Mouse (Mus musculus): Measurements from ENCODE around the gene Ssna1. TPM values are rescaled to one million over a fixed set of nuclear protein-coding genes. Genes with fewer than 3 reads are reported as not detected.
A peak's percentile ranks its signal among the peaks of the same experiment; 100 is the strongest.

Gene Ssna1
- polyA plus RNA-seq, 2 experiments from 2014 or later: 127 to 134 TPM

DNA sequence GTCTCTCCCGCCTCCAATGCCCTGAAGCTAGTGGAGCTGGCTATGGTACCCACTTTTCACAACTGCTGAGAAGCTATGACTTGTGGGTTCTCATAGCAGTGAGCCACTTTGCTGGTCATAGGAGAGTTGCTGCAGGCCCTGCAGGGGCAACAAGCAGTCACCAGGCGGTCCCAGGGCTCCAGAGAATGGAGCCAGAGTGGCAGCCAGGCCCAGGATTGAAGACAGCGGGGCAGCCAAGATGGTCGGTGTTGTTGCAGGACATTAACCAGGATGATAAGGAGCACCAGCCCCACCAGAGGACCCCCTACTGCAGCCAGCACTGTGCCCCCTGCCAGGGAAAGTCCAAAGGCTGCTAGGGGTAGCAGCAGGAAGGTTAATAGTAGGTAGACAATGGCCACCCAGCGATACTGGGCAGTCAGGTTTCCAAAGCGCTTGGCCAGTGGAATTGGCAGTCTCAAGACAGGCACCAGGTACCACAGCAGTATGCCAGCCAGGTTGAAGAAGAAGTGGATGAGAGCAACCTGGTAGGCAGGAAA lies 43.2 kb downstream of the Ssna1 start:
- no peak for ATAC-seq

- peak; percentile 41 for ATAC-seq
These were observed 43.8 kb downstream of the Ssna1 start for GRCm38 (mm10) chr2:25228431-25228889.

DNA sequence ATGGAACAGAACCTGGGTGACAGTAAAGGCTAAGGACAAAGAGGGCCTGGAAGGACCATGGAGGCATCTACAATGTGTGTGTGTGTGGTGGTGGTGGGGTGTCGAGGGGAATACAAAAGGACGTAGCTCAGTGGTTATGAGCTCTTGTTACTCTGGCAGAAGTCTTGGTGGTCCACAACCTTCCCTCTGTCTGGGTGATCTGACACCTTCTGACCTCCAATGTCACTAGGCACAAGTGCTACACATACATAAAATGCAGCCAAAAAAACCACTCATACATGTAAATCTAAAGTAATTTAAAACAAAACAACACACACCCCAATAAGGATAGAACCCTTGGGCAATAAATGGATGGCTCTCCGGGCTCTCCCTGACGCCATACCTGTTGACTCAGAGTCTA lies 44.8 kb downstream of the Ssna1 start:
- ATAC-seq: no peak

DNA sequence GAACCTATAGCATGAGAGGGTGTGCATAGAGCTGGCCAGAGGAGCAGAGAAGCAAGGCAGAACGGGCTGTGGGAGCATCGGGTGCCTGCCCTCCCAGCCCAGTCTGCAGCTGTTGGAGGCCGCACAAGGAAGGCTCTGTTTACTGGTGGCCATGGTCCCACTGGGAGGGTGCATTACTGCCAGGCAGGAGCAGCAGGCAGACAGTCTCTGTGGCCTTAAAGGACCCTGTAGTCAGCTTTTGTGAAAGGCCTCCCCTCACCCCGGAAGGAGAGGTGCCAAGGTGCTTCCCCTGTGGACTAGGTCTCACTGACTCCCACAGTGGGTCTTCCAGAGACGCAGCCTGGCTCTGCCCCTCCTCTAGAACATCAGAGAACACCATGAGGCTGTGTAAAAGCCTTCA lies 45.4 kb downstream of the Ssna1 start:
- ATAC-seq: no peak

DNA sequence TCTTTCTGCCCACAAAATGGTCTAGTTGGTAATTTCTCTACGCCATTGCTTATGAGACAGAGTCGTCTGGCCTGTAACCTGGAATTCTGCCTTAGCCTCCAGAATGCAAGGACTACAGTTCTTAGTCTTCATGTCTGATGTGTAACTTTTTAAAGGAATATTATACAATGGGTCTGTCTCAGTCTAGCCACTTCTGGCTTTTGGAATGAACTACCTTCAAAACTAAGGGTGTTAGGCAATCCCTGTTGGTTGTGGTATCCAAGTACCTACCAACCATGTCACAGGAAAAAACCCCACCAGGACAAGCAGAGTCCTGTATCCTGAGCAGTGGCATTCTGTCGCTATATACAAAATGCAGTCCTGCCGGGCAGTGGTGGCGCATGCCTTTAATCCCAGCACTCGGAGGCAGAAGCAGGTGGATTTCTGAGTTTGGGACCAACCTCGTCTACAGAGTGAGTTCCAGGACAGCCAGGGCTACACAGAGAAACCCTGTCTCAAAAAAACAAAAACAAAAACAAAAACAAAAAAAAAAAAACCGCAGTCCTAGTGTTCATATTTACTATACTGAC lies 46.3 kb downstream of the Ssna1 start:
- ATAC-seq: no peak

DNA sequence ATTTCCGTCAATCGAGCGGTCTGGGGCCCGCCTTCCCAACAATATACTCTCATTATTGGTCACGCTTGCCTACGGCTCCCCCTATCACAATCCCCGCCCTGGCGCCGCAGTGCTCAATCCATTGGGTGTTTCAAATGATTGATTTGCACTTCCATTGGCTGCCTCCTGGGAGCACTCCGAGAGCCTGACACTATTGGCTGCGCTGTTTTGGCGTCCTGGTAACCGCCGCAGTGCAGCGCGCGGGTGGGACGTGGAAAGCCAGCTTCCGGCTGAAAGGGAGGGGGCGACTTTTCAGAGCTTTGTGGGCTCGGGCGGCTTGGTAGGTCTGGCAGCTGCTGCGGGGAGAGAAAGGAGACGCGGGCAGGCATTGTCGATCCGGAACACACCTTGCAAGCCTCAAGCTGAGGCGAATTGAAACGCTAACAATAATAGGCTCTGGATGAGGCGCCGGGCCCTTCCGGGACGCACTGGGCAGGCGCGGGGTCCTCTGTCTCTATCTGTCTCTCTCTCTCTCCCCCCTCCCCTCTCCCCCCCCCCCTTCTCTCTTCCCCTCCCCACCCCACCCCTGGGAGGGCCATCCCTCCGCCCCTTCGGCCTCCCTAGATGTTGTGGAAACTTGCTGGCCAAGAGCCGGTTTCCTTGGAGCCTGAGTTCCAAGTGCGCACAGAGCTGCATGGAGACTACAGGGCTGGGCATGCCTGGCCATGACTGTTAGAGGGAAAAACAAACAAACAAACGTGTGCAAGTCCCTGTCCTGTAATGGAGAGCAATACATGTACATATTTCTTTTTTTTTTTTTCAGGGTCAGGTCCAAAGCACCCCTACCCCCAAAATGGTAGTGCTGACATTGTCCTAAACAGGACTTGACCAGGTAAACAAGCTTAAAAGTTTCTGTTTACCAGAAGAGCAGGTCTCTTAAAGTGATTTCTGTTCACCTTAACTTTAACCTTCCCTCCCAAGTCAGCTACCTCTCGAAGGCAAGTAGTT lies 47.2 kb downstream of the Ssna1 start:
- ATAC-seq: peak; percentile 87

DNA sequence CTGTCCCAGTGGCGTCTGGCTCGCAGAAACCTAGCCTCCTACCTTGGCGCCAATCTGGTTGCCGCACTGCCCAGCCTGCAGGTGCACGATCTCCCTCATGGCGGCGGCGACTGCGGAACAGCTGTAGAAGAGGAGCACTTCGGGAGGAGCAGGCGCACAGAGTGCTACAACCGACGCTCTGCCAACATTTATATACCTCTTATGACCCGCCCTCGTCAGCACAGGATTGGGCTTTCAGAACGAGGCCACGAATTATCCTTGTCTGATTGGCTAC lies 47.8 kb downstream of the Ssna1 start, which contains the start of gene Tubb4b:
Tubb4b (minus strand) TSS at position 211 of the 274 bp plus-strand sequence.
- ATAC-seq: no peak

- peak; percentile 6 for ATAC-seq
These were observed 48.4 kb downstream of the Ssna1 start for GRCm38 (mm10) chr2:25223681-25224491.

- ATAC-seq: no peak
These were observed 50.9 kb downstream of the Ssna1 start for GRCm38 (mm10) chr2:25221331-25221772.

Other genes with a start within 250 kb of the Ssna1 start
- 10 to 100 TPM; 11.1 to 11.2 TPM for gene Nsmf, start 218.1 kb downstream of the Ssna1 start, polyA plus RNA-seq (2017; shearing (Covaris generic))
- not detected for gene Entpd8, start 192.1 kb downstream of the Ssna1 start, polyA plus RNA-seq (2017; shearing (Covaris generic))
- 1 to 10 TPM; 1.6 to 1.9 TPM for gene Noxa1, start 177.3 kb downstream of the Ssna1 start, polyA plus RNA-seq (2017; shearing (Covaris generic))
- gene Nrarp, start 91.7 kb downstream of the Ssna1 start, polyA plus RNA-seq (2017; shearing (Covaris generic)): 1 to 10 TPM in 1 of 2 experiments, under 1 TPM in 1; 0.61 to 1.2 TPM
- gene Tor4a, start 75.6 kb downstream of the Ssna1 start, polyA plus RNA-seq (2017; shearing (Covaris generic)): 10 to 100 TPM; 51.4 to 89.5 TPM
- gene Nelfb, start 60.9 kb downstream of the Ssna1 start, polyA plus RNA-seq (2017; shearing (Covaris generic)): 10 to 100 TPM; 41.1 to 49.1 TPM
- gene Stpg3, start 57.8 kb downstream of the Ssna1 start, polyA plus RNA-seq (2017; shearing (Covaris generic)): not detected
- not detected for gene Fam166a, start 53.7 kb downstream of the Ssna1 start, polyA plus RNA-seq (2017; shearing (Covaris generic))
- 100 to 1,000 TPM; 110 to 150 TPM for gene Tubb4b, start 47.7 kb downstream of the Ssna1 start, polyA plus RNA-seq (2017; shearing (Covaris generic))
- gene Slc34a3, start 38.1 kb downstream of the Ssna1 start, polyA plus RNA-seq (2017; shearing (Covaris generic)): not detected
- gene Rnf224, start 35.7 kb downstream of the Ssna1 start, polyA plus RNA-seq (2017; shearing (Covaris generic)): not detected
- under 1 TPM in 1 of 2 experiments, not detected in 1; 0.58 TPM for gene Rnf208, start 30.2 kb downstream of the Ssna1 start, polyA plus RNA-seq (2017; shearing (Covaris generic))
- gene Cysrt1, start 30.0 kb downstream of the Ssna1 start, polyA plus RNA-seq (2017; shearing (Covaris generic)): not detected
- gene AL732309.1, start 25.6 kb downstream of the Ssna1 start, polyA plus RNA-seq (2017; shearing (Covaris generic)): 1 to 10 TPM; 3.6 to 4.2 TPM
- gene Tmem203, start 17.0 kb downstream of the Ssna1 start, polyA plus RNA-seq (2017; shearing (Covaris generic)): 10 to 100 TPM; 10.8 to 13.0 TPM
- gene Tprn, start 9.8 kb downstream of the Ssna1 start, polyA plus RNA-seq (2017; shearing (Covaris generic)): 10 to 100 TPM in 1 of 2 experiments, 1 to 10 TPM in 1; 5.5 to 12.4 TPM
- 10 to 100 TPM; 24.8 to 39.3 TPM for gene Anapc2, start within 50 bp of the Ssna1 start, polyA plus RNA-seq (2017; shearing (Covaris generic))
- not detected for gene Tmem210, start 15.7 kb upstream of the Ssna1 start, polyA plus RNA-seq (2017; shearing (Covaris generic))
- not detected for gene Lrrc26, start 17.5 kb upstream of the Ssna1 start, polyA plus RNA-seq (2017; shearing (Covaris generic))
- gene Grin1, start 46.7 kb upstream of the Ssna1 start, polyA plus RNA-seq (2017; shearing (Covaris generic)): not detected
- gene Man1b1, start 59.9 kb upstream of the Ssna1 start, polyA plus RNA-seq (2017; shearing (Covaris generic)): 10 to 100 TPM; 19.7 to 23.2 TPM
- 10 to 100 TPM; 10.3 to 13.9 TPM for gene Dpp7, start 83.9 kb upstream of the Ssna1 start, polyA plus RNA-seq (2017; shearing (Covaris generic))
- 10 to 100 TPM; 13.3 to 15.0 TPM for gene Uap1l1, start 93.2 kb upstream of the Ssna1 start, polyA plus RNA-seq (2017; shearing (Covaris generic))
- gene Sapcd2, start 99.9 kb upstream of the Ssna1 start, polyA plus RNA-seq (2017; shearing (Covaris generic)): 1 to 10 TPM; 1.8 to 2.6 TPM
- gene Entpd2, start 123.4 kb upstream of the Ssna1 start, polyA plus RNA-seq (2017; shearing (Covaris generic)): under 1 TPM in 1 of 2 experiments, not detected in 1; 0.17 TPM
- gene Npdc1, start 126.9 kb upstream of the Ssna1 start, polyA plus RNA-seq (2017; shearing (Covaris generic)): 1 to 10 TPM; 1.2 to 1.7 TPM
- gene Fut7, start 150.8 kb upstream of the Ssna1 start, polyA plus RNA-seq (2017; shearing (Covaris generic)): 10 to 100 TPM; 13.6 to 13.8 TPM
- gene Abca2, start 156.3 kb upstream of the Ssna1 start, polyA plus RNA-seq (2017; shearing (Covaris generic)): 10 to 100 TPM; 32.8 to 41.4 TPM
- 1 to 10 TPM; 2.0 to 2.2 TPM for gene Clic3, start 184.4 kb upstream of the Ssna1 start, polyA plus RNA-seq (2017; shearing (Covaris generic))
- gene Paxx, start 188.7 kb upstream of the Ssna1 start, polyA plus RNA-seq (2017; shearing (Covaris generic)): 10 to 100 TPM; 72.8 to 74.8 TPM
- not detected for gene Ptgds, start 197.6 kb upstream of the Ssna1 start, polyA plus RNA-seq (2017; shearing (Covaris generic))
- not detected for gene Lcn12, start 221.5 kb upstream of the Ssna1 start, polyA plus RNA-seq (2017; shearing (Covaris generic))
- 10 to 100 TPM; 51.3 to 71.1 TPM for gene Fbxw5, start 228.3 kb upstream of the Ssna1 start, polyA plus RNA-seq (2017; shearing (Covaris generic))
- 1 to 10 TPM; 3.1 to 3.2 TPM for gene C8g, start 229.3 kb upstream of the Ssna1 start, polyA plus RNA-seq (2017; shearing (Covaris generic))

Data from activated CD4-positive, CD25-positive, alpha-beta regulatory T cell, adult 4 months (primary cell).